Mouse (Mus musculus) hindbrain, embryonic 16.5 days (tissue): ENCODE data around the gene Ece1. TPM values are rescaled to one million over a fixed set of nuclear protein-coding genes. Genes with fewer than 3 reads are reported as not detected.
A peak's percentile ranks its signal among the peaks of the same experiment; 100 is the strongest.

ENCODE experiments used
- ATAC-seq: fragments of 200-750 bp; cut with Nextera tagmentation; 2 replicates; pipeline ENCODE4 v1.8.0; 2017; ENCODE audit warnings: moderate TSS enrichment, moderate library complexity
- H3K27ac ChIP-seq: fragments of 300-500 bp; sonication (generic); 2 replicates; pipeline ENCODE4 v1.5.1; 2014; ENCODE audit warnings: low read depth, mild to moderate bottlenecking, control low read depth, low read length, moderate library complexity
- H3K27me3 ChIP-seq: fragments of 300-500 bp; sonication (generic); replicated peaks from 2 replicates; pipeline ENCODE4 v1.6.1; 2014; ENCODE audit warnings: low read length; ENCODE audit not compliant: control insufficient read depth, insufficient read depth
- H3K36me3 ChIP-seq: fragments of 300-500 bp; sonication (generic); 2 replicates; pipeline ENCODE4 v1.6.1; 2014; ENCODE audit warnings: mild to moderate bottlenecking, low read length, moderate library complexity, mixed read lengths; ENCODE audit not compliant: control insufficient read depth, insufficient read depth
- H3K4me1 ChIP-seq: fragments of 300-500 bp; sonication (generic); 2 replicates; pipeline ENCODE4 v1.6.1; 2014; ENCODE audit warnings: low read depth, low read length; ENCODE audit not compliant: control insufficient read depth, insufficient read depth
- H3K4me2 ChIP-seq: fragments of 300-500 bp; sonication (generic); 2 replicates; pipeline ENCODE4 v1.6.1; 2014; ENCODE audit warnings: mild to moderate bottlenecking, low read length, control low read depth, moderate library complexity
- H3K4me3 ChIP-seq: fragments of 300-500 bp; sonication (generic); 2 replicates; pipeline ENCODE4 v1.5.1; 2014; ENCODE audit warnings: mild to moderate bottlenecking, low read length, control low read depth, moderate library complexity
- H3K9ac ChIP-seq: fragments of 300-500 bp; sonication (generic); 2 replicates; pipeline ENCODE4 v1.6.1; 2014; ENCODE audit warnings: low read depth, mild to moderate bottlenecking, control low read depth, low read length, moderate library complexity
- H3K9me3 ChIP-seq: fragments of 300-500 bp; sonication (generic); 2 replicates; pipeline ENCODE4 v1.6.1; 2014; ENCODE audit warnings: mild to moderate bottlenecking, low read length, moderate library complexity; ENCODE audit not compliant: control insufficient read depth
- WGBS: fragments of 180-500 bp; shearing (Covaris S2); extraction: QIAGEN DNeasy Blood & Tissue Kit; methylation state at CpG from one replicate; pipeline ENCODE4 v1.1.7; 2014; 5-methylcytosine and 5-hydroxymethylcytosine counted together
- polyA plus RNA-seq: library from polyadenylated mRNA; unstranded; fragments of >200 nt; fragmentation: Nextera tagmentation; extraction: Ambion mirVana; gene quantifications from 2 replicates; pipeline ENCODE4 v1.2.1, GENCODE M21; 2015

Gene Ece1
- polyA plus RNA-seq, 1 experiment from 2014 or later = 18.5 TPM

DNA sequence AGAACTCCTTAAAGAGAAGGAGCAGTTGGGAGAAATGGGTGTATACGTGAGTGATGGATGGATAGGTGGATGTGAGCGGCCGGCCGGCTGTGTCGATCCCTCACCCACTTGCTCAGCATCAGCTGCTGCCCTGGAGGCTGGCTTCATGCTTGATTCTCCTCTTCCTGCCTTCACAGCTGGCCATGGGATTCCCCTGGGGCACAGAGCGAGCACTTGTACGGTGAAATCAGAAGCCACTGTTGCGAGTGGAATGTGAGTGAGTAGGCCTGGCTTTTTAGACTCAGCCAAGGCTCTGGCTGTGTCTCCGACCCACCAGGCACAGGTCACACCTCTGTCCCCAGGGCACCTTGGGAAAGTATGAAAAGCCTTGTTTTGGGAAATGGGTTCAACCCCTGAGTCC is 20.6 kb downstream of the Ece1 start:
- H3K4me3 ChIP-seq = no peak overlapping the region
- no peak overlapping the region for H3K4me2 ChIP-seq
- no peak overlapping the region for H3K27ac ChIP-seq
- no peak for ATAC-seq
- WGBS = 53% methylated on average over 9 of the region's 9 CpGs
- no peaks in the 10 kb centered on the region for H3K9me3 ChIP-seq
- H3K36me3 ChIP-seq = no peaks in the 10 kb centered on the region
- no peaks in the 10 kb centered on the region for H3K27me3 ChIP-seq
- no peak overlapping the region for H3K9ac ChIP-seq
- peaks cover 2% of the 10 kb centered on the region; the same call in 1 of the 2 replicates for H3K4me1 ChIP-seq

DNA sequence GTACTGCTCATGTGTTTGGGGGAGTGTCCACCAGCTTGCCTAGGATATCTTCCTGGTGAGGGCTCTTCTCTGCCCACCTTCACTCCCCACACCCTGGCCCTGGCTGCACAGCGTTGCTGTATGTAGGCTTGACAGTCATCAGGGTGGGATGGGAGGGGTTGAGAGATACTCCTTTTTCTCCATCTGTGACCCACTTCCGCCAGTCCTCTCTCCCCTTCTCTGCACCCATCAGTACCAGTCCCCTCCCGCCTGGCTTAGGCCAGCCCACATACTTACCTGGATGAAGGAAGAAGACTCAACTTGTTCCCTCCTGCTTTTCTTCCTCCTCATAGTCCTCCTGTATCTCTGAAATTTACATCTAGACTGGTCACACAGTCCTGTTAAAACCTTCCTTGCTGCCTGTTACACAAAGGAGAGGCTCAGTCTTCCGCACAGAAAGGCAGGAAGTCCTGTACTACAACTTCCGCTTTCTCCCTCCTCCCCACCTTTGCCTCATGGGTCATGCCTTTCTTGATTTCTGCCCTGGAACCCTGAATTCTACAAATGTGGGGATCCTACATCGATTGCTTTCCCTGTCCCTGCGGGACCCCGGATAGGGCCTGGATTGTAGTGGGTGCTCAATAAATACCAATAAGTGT is 21.6 kb downstream of the Ece1 start:
- Histone ChIP-seq H3K9ac (no peak overlapping the region), H3K4me2 (no peak overlapping the region), H3K27ac (no peak overlapping the region), H3K36me3 (no peaks in the 10 kb centered on the region), H3K27me3 (no peaks in the 10 kb centered on the region), H3K4me1 (0 out of 2 replicates have a peak, but pooled peaks cover 2% of the 10 kb centered on the region), H3K9me3 (no peaks in the 10 kb centered on the region), H3K4me3 (no peak overlapping the region)
- WGBS = 83% methylated on average over 8 of the region's 8 CpGs
- ATAC-seq = no peak

DNA sequence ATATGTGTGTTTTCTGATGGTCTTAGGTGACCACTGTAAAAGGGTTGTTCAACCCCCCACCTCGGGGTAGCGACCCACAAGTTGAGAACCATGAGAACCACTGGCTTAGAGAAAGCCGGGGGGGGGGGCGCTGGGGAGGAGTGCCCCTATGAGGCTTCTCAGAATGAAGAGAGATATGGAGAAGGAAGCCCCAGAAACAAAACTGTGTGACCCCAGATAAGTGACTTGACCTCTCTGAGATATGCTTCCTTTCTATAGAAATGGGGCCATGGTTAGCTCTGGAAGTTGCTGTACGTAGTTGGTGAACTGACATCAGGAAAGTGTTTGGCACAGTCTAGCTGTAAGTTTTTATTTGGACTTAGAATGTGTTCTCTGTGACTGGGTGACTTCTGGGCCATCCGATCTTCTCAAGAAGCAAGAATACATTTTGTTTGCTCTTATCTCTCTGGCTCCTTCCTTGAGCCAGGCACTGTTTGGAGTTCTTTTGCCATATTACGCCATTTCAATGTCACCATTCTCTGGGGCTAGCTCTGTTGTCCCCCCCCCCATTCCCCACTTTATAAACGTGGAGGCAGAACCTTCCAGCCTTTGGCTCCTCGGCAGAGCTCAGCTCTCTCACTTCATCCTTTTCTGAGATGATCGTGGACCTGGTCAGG is 25.4 kb downstream of the Ece1 start:
- H3K4me1 ChIP-seq = peaks cover 22% of the 10 kb centered on the region
- H3K4me3 ChIP-seq = no peak overlapping the region
- WGBS = 86% methylated on average over 10 of the region's 10 CpGs

DNA sequence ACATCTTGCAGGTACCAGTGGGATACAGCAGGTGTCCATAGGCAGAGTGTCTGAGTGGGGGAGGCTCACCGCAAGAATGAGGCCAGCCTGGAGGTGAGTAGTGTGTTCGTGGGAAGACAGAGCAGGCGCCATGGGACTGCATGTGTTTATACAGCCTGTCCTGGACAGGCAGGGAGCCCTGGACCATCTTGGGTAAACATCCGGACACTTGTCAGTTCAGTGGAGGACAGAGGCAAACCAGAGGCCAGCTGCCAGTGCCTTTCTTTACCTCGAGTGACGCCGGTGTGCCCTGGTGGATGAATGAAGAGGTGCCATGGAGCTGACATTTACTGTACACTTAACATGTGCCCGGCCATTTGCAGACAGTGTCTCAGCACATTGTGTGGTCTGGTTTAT is 26.0 kb downstream of the Ece1 start:
- 81% methylated on average over 8 of the region's 8 CpGs for WGBS
- Histone ChIP-seq H3K4me3 (no peak overlapping the region), H3K27me3 (no peaks in the 10 kb centered on the region), H3K9ac (no peak overlapping the region), H3K36me3 (no peaks in the 10 kb centered on the region), H3K9me3 (no peaks in the 10 kb centered on the region), H3K27ac (no peak overlapping the region), H3K4me2 (no peak overlapping the region), H3K4me1 (peaks cover 25% of the 10 kb centered on the region)
- ATAC-seq = no peak

More for the DNA sequence above, 25.4 kb downstream of the Ece1 start:
- H3K27ac ChIP-seq = no peak overlapping the region
- no peak overlapping the region for H3K4me2 ChIP-seq
- H3K9me3 ChIP-seq = no peaks in the 10 kb centered on the region
- H3K9ac ChIP-seq = no peak overlapping the region
- no peak for ATAC-seq
- H3K36me3 ChIP-seq = no peaks in the 10 kb centered on the region
- no peaks in the 10 kb centered on the region for H3K27me3 ChIP-seq

DNA sequence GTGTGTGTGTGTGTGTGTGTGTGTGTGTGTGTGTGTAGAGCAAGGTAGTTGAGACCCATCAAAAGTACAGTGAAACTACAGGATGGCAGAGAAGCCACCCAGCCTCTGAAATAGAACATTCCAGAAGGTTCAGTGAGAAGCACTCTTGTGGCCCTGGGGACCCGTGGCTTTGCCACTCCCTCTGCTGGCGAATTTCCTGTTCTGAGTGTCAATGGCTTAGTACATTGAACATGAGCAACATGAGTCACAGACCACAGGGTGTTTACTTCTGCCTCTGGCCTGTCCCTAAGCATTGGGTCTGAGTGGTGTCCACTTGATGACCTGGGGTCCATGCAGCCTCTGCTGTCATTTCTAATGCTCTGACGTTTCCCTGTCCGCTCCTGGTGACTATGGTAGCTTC is 28.6 kb downstream of the Ece1 start:
- H3K27ac ChIP-seq = no peak overlapping the region
- 76% methylated on average over 4 of the region's 4 CpGs for WGBS

DNA sequence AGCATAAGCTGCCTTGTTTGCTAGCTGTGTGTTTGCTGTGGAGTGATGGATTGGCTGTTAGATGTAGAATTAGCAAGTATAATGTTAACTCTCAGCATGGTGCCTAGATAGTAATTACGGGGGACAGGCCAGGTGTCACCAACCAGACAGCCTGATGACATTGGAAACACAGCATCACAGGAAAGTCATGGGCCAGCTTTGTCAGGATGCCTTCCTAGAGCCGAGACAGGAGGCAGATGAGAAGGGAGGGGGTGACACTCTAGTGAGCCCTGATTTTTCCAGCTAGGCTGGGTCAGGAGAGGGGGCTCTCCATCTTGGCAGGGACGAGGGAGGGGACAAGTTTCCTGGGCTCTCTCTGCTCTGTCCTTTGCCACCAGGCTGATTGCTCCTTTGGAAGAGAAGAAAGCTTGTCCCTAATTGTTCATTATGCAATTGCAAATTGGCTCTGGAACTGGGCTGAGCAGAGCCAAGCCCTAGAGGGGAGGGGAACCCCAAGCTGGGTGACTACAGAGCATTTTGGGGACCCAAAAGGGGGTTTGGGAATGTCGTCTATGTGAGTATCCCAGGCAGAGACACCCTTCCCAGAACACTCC is 29.6 kb downstream of the Ece1 start:
- peaks cover 29% of the 10 kb centered on the region for H3K4me1 ChIP-seq
- H3K9ac ChIP-seq = 0 out of 2 replicates have a peak overlapping the region, but pooled peaks have one; percentile 4
- no peaks in the 10 kb centered on the region for H3K36me3 ChIP-seq
- peak overlapping the region; percentile 82 for H3K27ac ChIP-seq
- H3K4me3 ChIP-seq = no peak overlapping the region
- no peaks in the 10 kb centered on the region for H3K9me3 ChIP-seq
- no peaks in the 10 kb centered on the region for H3K27me3 ChIP-seq
- H3K4me2 ChIP-seq = no peak overlapping the region; the same call in 1 of the 2 replicates
- WGBS = 4% methylated on average over 4 of the region's 4 CpGs
- ATAC-seq = peak; percentile 82

More for the DNA sequence above, 28.6 kb downstream of the Ece1 start:
- H3K4me3 ChIP-seq = no peak overlapping the region
- no peak overlapping the region for H3K4me2 ChIP-seq
- no peak overlapping the region for H3K9ac ChIP-seq
- peaks cover 26% of the 10 kb centered on the region for H3K4me1 ChIP-seq
- H3K27me3 ChIP-seq = no peaks in the 10 kb centered on the region
- H3K9me3 ChIP-seq = no peaks in the 10 kb centered on the region
- no peak for ATAC-seq
- no peaks in the 10 kb centered on the region for H3K36me3 ChIP-seq

DNA sequence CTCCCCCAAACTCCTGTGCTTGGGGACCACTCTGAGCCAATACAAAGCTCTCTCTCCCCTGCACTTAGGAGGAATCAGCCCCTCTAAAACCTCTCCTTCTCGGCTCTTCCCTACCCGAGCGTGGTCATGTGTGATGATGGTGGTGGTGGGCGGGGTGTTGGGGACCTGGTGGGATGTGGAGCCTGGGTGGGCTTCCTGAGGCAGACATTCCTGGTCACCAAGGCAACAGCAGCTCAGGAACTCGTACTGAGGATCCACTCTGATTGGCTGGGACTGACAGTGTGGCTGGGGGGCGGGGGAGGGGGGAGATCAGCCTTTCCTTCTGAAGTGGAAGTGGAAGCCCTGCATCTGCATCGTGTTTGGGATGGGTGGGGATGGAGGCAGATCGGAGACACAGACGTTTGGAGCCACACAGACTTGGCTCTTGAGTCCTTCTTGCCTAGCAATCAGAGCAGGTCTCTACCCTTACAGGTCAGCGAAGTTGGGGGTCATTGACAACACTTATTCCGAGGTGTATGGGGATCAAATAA is 30.7 kb downstream of the Ece1 start:
- WGBS = 8% methylated on average over 11 of the region's 11 CpGs
- H3K27me3 ChIP-seq = no peaks in the 10 kb centered on the region
- H3K9ac ChIP-seq = peak overlapping the region; percentile 27
- peak overlapping the region; percentile 82 for H3K27ac ChIP-seq
- H3K4me3 ChIP-seq = peak overlapping the region; percentile 6; the same call in 1 of the 2 replicates
- H3K9me3 ChIP-seq = no peaks in the 10 kb centered on the region
- peak overlapping the region; percentile 46 for H3K4me2 ChIP-seq
- ATAC-seq = peak; percentile 71
- peaks cover 40% of the 10 kb centered on the region for H3K4me1 ChIP-seq
- H3K36me3 ChIP-seq = no peaks in the 10 kb centered on the region

DNA sequence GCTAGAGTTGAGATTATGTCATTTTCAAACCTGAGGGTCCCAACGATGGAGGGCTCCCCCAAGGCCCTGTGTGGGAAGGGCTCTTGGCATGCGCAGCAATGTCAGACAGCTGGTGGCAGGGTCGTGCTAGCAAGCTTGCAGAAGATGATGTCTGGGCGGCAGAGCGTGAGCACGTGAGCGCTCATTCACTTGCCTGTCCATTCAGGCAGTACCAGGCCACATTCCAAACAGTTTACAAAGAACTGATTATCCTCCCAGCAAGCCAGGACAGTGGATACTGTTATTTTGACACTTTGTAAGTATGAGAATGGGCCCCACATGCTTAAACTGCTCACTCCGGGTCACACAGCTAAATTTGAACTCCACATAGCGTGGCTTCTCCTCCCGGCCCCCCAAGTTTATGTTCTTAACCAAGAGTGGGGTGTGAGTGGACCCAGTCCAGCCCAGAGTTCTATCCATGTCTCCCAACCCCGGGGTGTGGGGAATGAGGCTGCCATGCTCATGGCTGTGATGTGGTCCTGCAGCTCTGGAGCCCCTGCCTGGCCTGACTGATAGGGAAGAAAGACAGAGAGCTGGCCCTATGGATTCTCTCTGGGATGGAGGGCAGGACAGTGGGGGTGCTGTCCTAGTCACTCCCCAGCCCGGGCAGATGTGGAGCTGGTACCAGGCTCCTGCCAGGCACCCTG is 34.7 kb downstream of the Ece1 start:
- Histone ChIP-seq H3K27ac (peak overlapping the region; percentile 78), H3K27me3 (no peaks in the 10 kb centered on the region), H3K4me2 (peak overlapping the region; percentile 15; the same call in 1 of the 2 replicates), H3K9me3 (no peaks in the 10 kb centered on the region), H3K36me3 (no peaks in the 10 kb centered on the region), H3K4me3 (no peak overlapping the region), H3K9ac (no peak overlapping the region), H3K4me1 (peaks cover 31% of the 10 kb centered on the region)
- peak; percentile 59 for ATAC-seq
- WGBS = 15% methylated on average over 12 of the region's 12 CpGs

DNA sequence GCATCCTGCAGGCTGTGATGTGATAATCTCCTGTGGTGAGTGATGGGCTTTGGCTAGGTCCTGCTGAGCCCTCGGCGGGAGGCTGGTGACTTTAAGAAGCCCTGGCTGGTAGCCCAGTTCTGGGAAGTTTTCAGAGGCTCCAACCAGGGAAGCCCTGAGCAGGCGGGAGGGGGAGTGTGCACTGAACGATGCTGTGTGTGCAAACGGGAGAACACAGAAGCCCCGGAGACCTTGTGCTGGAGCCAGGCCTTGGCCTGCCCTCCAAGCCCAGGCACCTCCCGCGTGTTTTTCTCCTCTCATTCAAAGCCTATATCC is 35.2 kb downstream of the Ece1 start:
- Histone ChIP-seq H3K4me3 (no peak overlapping the region), H3K36me3 (no peaks in the 10 kb centered on the region), H3K4me2 (no peak overlapping the region; the same call in 1 of the 2 replicates), H3K9ac (no peak overlapping the region), H3K4me1 (peaks cover 26% of the 10 kb centered on the region), H3K27me3 (no peaks in the 10 kb centered on the region), H3K9me3 (no peaks in the 10 kb centered on the region), H3K27ac (peak overlapping the region; percentile 78)
- WGBS = 8% methylated on average over 8 of the region's 8 CpGs
- peak; percentile 68 for ATAC-seq
